Mouse (Mus musculus): ENCODE measurements around the gene Fabp3. TPM values are rescaled to one million over a fixed set of nuclear protein-coding genes. Genes with fewer than 3 reads are reported as not detected.

Gene Fabp3
- polyA plus RNA-seq, 1 experiment from 2014 or later: 7.2 TPM

DNA sequence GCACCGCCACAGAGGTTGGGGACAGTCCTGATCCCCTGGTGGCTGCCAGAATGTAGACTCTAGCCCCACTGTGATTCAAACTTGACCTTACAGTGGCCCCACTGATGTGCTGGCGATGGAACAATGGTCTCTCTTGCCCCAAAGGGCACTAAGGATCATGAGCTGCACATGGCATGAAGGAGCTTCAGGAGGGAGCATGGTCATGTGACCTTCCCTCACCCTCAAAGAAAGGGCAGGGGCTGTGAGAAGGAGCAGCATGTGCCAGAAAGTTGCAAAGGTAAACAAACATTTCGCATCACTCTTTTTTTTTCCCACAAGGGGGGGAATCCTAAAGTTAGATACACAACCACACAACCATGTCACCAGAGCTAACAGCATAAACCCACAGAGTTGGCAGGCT lies 9.7 kb downstream of the Fabp3 start:
- no peaks in the 10 kb centered on the region for H3K9me3 ChIP-seq (replicated peaks)
- H3K4me3 ChIP-seq: no peak overlapping the region
- peaks cover 3% of the 10 kb centered on the region; the same call in 1 of the 2 replicates for H3K4me1 ChIP-seq
- peaks cover 82% of the 10 kb centered on the region for H3K36me3 ChIP-seq
- DNase-seq (ENCODE audit: low spot score): no peak
- H3K27ac ChIP-seq (replicated peaks): no peak overlapping the region
- H3K27me3 ChIP-seq (ENCODE audit: low read depth, poor library complexity, severe bottlenecking): no peaks in the 10 kb centered on the region
- WGBS: 76% methylated on average over 3 of the region's 3 CpGs

GRCm38 (mm10) chr4:130319564-130319963 lies 11.2 kb downstream of the Fabp3 start:
- no peak overlapping the region for H3K27ac ChIP-seq (replicated peaks)
- no peak for DNase-seq (ENCODE audit: low spot score)
- peaks cover 3% of the 10 kb centered on the region; the same call in 1 of the 2 replicates for H3K4me1 ChIP-seq
- H3K27me3 ChIP-seq (ENCODE audit: low read depth, poor library complexity, severe bottlenecking): no peaks in the 10 kb centered on the region
- H3K9me3 ChIP-seq (replicated peaks): no peaks in the 10 kb centered on the region
- peaks cover 85% of the 10 kb centered on the region for H3K36me3 ChIP-seq
- no peak overlapping the region for H3K4me3 ChIP-seq
- 84% methylated on average over 7 of the region's 7 CpGs for WGBS

DNA sequence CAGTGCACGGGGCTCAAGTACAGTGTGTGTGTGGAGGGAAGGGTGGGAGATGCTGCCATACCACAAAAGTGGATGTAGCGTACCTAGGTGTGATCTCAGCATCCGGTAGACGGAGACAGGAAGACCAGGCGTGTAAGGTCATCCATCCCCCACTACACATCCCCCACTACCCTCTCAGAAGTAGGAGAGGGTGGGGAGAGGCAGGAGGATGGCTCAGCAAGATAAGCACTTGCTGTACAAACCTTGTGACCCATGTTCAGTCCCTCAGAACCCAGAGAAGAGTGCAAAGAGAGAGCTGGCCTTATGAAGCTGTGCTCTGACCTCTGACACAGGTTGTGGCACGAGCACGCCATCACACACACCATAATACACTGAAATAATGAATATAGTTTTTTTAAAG lies 13.2 kb downstream of the Fabp3 start:
- WGBS: 87% methylated on average over 7 of the region's 7 CpGs

GRCm38 (mm10) chr4:130322567-130322966 lies 14.2 kb downstream of the Fabp3 start:
- no peak overlapping the region for H3K27ac ChIP-seq (replicated peaks)
- no peaks in the 10 kb centered on the region for H3K9me3 ChIP-seq (replicated peaks)
- no peaks in the 10 kb centered on the region for H3K27me3 ChIP-seq (ENCODE audit: low read depth, poor library complexity, severe bottlenecking)
- no peak for DNase-seq (ENCODE audit: low spot score)
- H3K4me3 ChIP-seq: no peak overlapping the region
- no peaks in the 10 kb centered on the region for H3K4me1 ChIP-seq
- H3K36me3 ChIP-seq: peaks cover 86% of the 10 kb centered on the region
- 92% methylated on average over 7 of the region's 7 CpGs for WGBS

More for the DNA sequence above, 13.2 kb downstream of the Fabp3 start:
- Histone ChIP-seq H3K4me1 (no peaks in the 10 kb centered on the region), H3K4me3 (no peak overlapping the region), H3K27ac (replicated peaks) (no peak overlapping the region), H3K9me3 (replicated peaks) (no peaks in the 10 kb centered on the region), H3K27me3 (ENCODE audit: low read depth, poor library complexity, severe bottlenecking) (no peaks in the 10 kb centered on the region), H3K36me3 (peaks cover 84% of the 10 kb centered on the region)
- DNase-seq (ENCODE audit: low spot score): no peak

- H3K9me3 ChIP-seq (replicated peaks): no peaks in the 10 kb centered on the region
- WGBS: 85% methylated on average over 1 of the region's 1 CpGs
- H3K36me3 ChIP-seq: peaks cover 92% of the 10 kb centered on the region
- no peaks in the 10 kb centered on the region for H3K27me3 ChIP-seq (ENCODE audit: low read depth, poor library complexity, severe bottlenecking)
- no peaks in the 10 kb centered on the region for H3K4me1 ChIP-seq
- DNase-seq (ENCODE audit: low spot score): no peak
- no peak overlapping the region for H3K27ac ChIP-seq (replicated peaks)
- H3K4me3 ChIP-seq: no peak overlapping the region
Measured at GRCm38 (mm10) chr4:130323165-130323564, 14.8 kb downstream of the Fabp3 start.

GRCm38 (mm10) chr4:130323607-130324006 lies 15.2 kb downstream of the Fabp3 start:
- no peaks in the 10 kb centered on the region for H3K4me1 ChIP-seq
- H3K27ac ChIP-seq (replicated peaks): no peak overlapping the region
- no peak for DNase-seq (ENCODE audit: low spot score)
- no peak overlapping the region for H3K4me3 ChIP-seq
- peaks cover 94% of the 10 kb centered on the region for H3K36me3 ChIP-seq
- whole genome bisulfite sequencing: 90% methylated on average over 5 of the region's 5 CpGs
- no peaks in the 10 kb centered on the region for H3K9me3 ChIP-seq (replicated peaks)
- no peaks in the 10 kb centered on the region for H3K27me3 ChIP-seq (ENCODE audit: low read depth, poor library complexity, severe bottlenecking)

GRCm38 (mm10) chr4:130325446-130325845 lies 17.1 kb downstream of the Fabp3 start:
- Histone ChIP-seq H3K27ac (replicated peaks) (no peak overlapping the region), H3K36me3 (peaks cover 83% of the 10 kb centered on the region), H3K4me1 (no peaks in the 10 kb centered on the region), H3K27me3 (ENCODE audit: low read depth, poor library complexity, severe bottlenecking) (no peaks in the 10 kb centered on the region), H3K4me3 (no peak overlapping the region), H3K9me3 (replicated peaks) (no peaks in the 10 kb centered on the region)
- WGBS: 91% methylated on average over 2 of the region's 2 CpGs
- no peak for DNase-seq (ENCODE audit: low spot score)

- DNase-seq (ENCODE audit: low spot score): no peak
- Histone ChIP-seq H3K36me3 (peaks cover 73% of the 10 kb centered on the region), H3K27me3 (ENCODE audit: low read depth, poor library complexity, severe bottlenecking) (no peaks in the 10 kb centered on the region), H3K27ac (replicated peaks) (no peak overlapping the region), H3K9me3 (replicated peaks) (no peaks in the 10 kb centered on the region), H3K4me3 (no peak overlapping the region), H3K4me1 (no peaks in the 10 kb centered on the region)
- 88% methylated on average over 9 of the region's 9 CpGs for WGBS
Measured at GRCm38 (mm10) chr4:130327366-130327765, 19.0 kb downstream of the Fabp3 start.

- Histone ChIP-seq H3K36me3 (peaks cover 67% of the 10 kb centered on the region), H3K27ac (replicated peaks) (no peak overlapping the region), H3K9me3 (replicated peaks) (no peaks in the 10 kb centered on the region), H3K4me1 (no peaks in the 10 kb centered on the region), H3K4me3 (no peak overlapping the region), H3K27me3 (ENCODE audit: low read depth, poor library complexity, severe bottlenecking) (no peaks in the 10 kb centered on the region)
- DNase-seq (ENCODE audit: low spot score): no peak
- 92% methylated on average over 5 of the region's 5 CpGs for WGBS
Measured at GRCm38 (mm10) chr4:130335867-130336266, 27.5 kb downstream of the Fabp3 start.

DNA sequence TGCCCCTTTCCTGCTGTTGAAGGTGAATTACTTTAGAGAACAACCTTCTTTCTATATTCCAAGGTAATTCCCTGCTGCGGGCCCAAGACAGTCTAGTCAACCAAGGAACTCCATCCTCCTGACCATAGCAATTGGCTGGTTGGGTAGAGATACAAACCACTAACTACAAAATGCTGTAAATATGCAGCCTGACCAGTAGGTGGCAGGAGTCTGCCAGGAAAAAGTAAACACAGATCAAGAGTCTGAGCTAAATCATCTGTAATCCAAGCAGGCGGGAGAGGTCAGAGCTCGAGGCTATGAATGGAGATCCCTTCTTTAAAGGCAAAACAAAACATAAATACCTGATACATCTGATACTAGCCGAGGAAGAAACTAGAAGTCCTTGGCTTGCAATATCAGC lies 33.3 kb downstream of the Fabp3 start:
- H3K9me3 ChIP-seq (replicated peaks): no peaks in the 10 kb centered on the region
- peak; percentile 48 for DNase-seq (ENCODE audit: low spot score)
- peaks cover 58% of the 10 kb centered on the region for H3K36me3 ChIP-seq
- no peak overlapping the region for H3K4me3 ChIP-seq
- no peaks in the 10 kb centered on the region for H3K4me1 ChIP-seq
- WGBS: 36% methylated on average over 4 of the region's 4 CpGs
- H3K27me3 ChIP-seq (ENCODE audit: low read depth, poor library complexity, severe bottlenecking): no peaks in the 10 kb centered on the region
- H3K27ac ChIP-seq (replicated peaks): no peak overlapping the region

GRCm38 (mm10) chr4:130349666-130350065 lies 41.3 kb downstream of the Fabp3 start:
- no peaks in the 10 kb centered on the region for H3K27me3 ChIP-seq (ENCODE audit: low read depth, poor library complexity, severe bottlenecking)
- no peak overlapping the region for H3K4me3 ChIP-seq
- 94% methylated on average over 6 of the region's 6 CpGs for WGBS
- H3K9me3 ChIP-seq (replicated peaks): no peaks in the 10 kb centered on the region
- no peaks in the 10 kb centered on the region for H3K4me1 ChIP-seq
- H3K27ac ChIP-seq (replicated peaks): no peak overlapping the region
- peaks cover 94% of the 10 kb centered on the region for H3K36me3 ChIP-seq
- DNase-seq (ENCODE audit: low spot score): no peak

- 92% methylated on average over 16 of the region's 16 CpGs for WGBS
Measured at GRCm38 (mm10) chr4:130350690-130351422, 42.5 kb downstream of the Fabp3 start.

DNA sequence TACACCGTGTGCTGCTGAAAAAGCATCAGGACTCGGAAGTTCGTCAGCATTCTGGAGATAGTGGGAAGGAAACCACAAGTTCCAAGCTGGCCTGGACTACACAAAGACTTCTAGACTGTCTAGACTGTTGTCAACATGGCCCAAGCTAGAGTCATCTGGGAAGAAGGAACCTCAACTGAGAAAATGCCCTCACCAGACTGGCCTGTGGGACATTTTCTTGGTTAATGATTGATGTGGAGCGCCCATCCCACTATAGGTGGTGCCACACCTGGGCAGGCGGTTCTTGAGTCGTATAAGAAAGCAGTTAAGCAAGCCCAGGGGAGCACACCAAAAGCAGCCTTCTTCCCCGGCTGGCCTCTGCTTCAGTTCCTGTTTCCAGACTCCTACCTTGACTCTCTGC lies 44.2 kb downstream of the Fabp3 start:
- WGBS: 94% methylated on average over 7 of the region's 7 CpGs
- no peak overlapping the region for H3K4me3 ChIP-seq
- H3K36me3 ChIP-seq: peaks cover 91% of the 10 kb centered on the region
- H3K4me1 ChIP-seq: no peaks in the 10 kb centered on the region
- no peaks in the 10 kb centered on the region for H3K27me3 ChIP-seq (ENCODE audit: low read depth, poor library complexity, severe bottlenecking)
- 0 out of 2 replicates have a peak, but pooled peaks cover 3% of the 10 kb centered on the region for H3K9me3 ChIP-seq (replicated peaks)
- H3K27ac ChIP-seq (replicated peaks): no peak overlapping the region
- no peak for DNase-seq (ENCODE audit: low spot score)

More at GRCm38 (mm10) chr4:130350690-130351422, 42.5 kb downstream of the Fabp3 start:
- Histone ChIP-seq H3K4me3 (no peak overlapping the region), H3K4me1 (no peaks in the 10 kb centered on the region), H3K9me3 (replicated peaks) (no peaks in the 10 kb centered on the region), H3K36me3 (peaks cover 92% of the 10 kb centered on the region), H3K27ac (replicated peaks) (no peak overlapping the region), H3K27me3 (ENCODE audit: low read depth, poor library complexity, severe bottlenecking) (no peaks in the 10 kb centered on the region)
- no peak for DNase-seq (ENCODE audit: low spot score)

Measured in midbrain, embryonic 10.5 days (tissue).